8 mouse cellular contexts compared by ENCODE assay signal in the genomic region with DNA sequence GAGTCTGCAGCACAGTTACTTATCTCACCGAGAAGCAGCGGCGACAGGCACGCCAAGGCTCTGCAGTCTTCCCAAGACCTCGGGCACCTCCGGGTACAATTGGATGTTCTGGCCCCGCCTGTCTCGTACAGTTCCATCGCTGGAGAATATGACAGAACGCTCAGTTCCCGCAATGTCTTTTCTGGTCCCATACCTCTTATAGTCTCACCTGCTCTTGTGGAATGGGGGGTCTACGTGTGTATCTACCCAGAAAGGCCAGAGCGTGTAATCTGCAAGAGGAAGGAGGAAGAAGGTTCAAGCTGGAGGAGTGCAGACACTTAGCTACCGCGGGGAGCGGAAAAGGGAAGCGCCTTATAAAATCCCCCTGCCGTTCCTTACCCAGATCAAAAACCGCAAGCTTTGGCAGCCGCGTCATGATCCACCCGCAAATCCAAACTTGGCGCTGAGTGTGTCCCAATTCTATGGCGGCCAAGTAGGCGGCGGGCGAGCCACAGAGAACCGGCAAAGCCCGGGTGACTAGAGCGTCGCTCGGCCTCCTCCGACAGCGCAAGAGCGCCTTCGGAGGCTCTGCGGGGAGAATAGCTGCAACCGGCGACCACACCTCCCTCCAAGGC. TPM values are rescaled to one million over a fixed set of nuclear protein-coding genes. Genes with fewer than 3 reads are reported as not detected.
DNase-seq lines count a peak whose midpoint lies in the region; ATAC-seq and TF ChIP-seq lines count a peak whose summit lies in the region.

A gene (minus strand): TSS at position 549 of the 614 bp plus-strand sequence.

- no peaks in the 10 kb centered on the region for H3K9me3 ChIP-seq in erythroblast, embryonic 14.5 days (ENCODE audit: control insufficient read depth, low read length)
- H3K9me3 ChIP-seq in heart, embryonic 11.5 days (replicated peaks; ENCODE audit: control insufficient read depth, low read length): no peaks in the 10 kb centered on the region
- H3K9me3 ChIP-seq in kidney, embryonic 16.5 days (ENCODE audit: low read length): no peaks in the 10 kb centered on the region

- peak; percentile 74 for TF ChIP-seq CTCF in liver, adult 2 months (IDR thresholded peaks at IDR 0.05; ENCODE audit: low read depth, low read length)

- no peaks in the 10 kb centered on the region for H3K79me2 ChIP-seq in liver, adult 2 months (ENCODE audit: control insufficient read depth, insufficient read depth, low read length)

- H3K9ac ChIP-seq in heart, embryonic 11.5 days (ENCODE audit: low read depth, low read length): peak within 1 kb of the TSS; percentile 92
- peak within 1 kb of the TSS; percentile 82 for H3K9ac ChIP-seq in kidney, embryonic 16.5 days (replicated peaks; ENCODE audit: low read length)
- peak within 1 kb of the TSS; percentile 75 for H3K9ac ChIP-seq in liver, adult 2 months (ENCODE audit: low read depth, low read length)

- DNase-seq in brain, embryonic 18.5 days (ENCODE audit: low read depth, low spot score): peak; percentile 76
- DNase-seq in liver, adult 2 months (ENCODE audit: extremely low read depth, low read depth, low spot score): peak; percentile 76
- peak; percentile 77 for DNase-seq in spleen, postnatal 36 days (ENCODE audit: low spot score in 2 of 2)

- H3K27ac ChIP-seq in heart, embryonic 11.5 days (ENCODE audit: low read depth, low read length): peak within 1 kb of the TSS; percentile 82
- peak within 1 kb of the TSS; percentile 26 for H3K27ac ChIP-seq in kidney, embryonic 16.5 days (ENCODE audit: low read length)
- peak within 1 kb of the TSS; percentile 37; the same call in 1 of the 2 replicates for H3K27ac ChIP-seq in liver, adult 2 months (replicated peaks; ENCODE audit: insufficient read depth, low read depth, low read length)

- ATAC-seq in CD4-positive, CD25-positive, alpha-beta regulatory T cell, adult 4 months: peak; percentile 95
- ATAC-seq in heart, embryonic 11.5 days (replicated peaks; ENCODE audit: insufficient number of reproducible peaks, low FRiP score, low TSS enrichment): peak; percentile 86
- ATAC-seq in kidney, embryonic 16.5 days (ENCODE audit: low FRiP score, low TSS enrichment): peak; percentile 94
- ATAC-seq in monocyte, adult 5-6 weeks (replicated peaks; ENCODE audit: insufficient number of reproducible peaks, low FRiP score, low TSS enrichment, poor library complexity, severe bottlenecking): peak; percentile 95

- peaks cover 50% of the 10 kb centered on the region for H3K36me3 ChIP-seq in erythroblast, embryonic 14.5 days (ENCODE audit: control insufficient read depth)
- H3K36me3 ChIP-seq in heart, embryonic 11.5 days (ENCODE audit: control insufficient read depth, insufficient read depth, low read length): peaks cover 17% of the 10 kb centered on the region
- H3K36me3 ChIP-seq in kidney, embryonic 16.5 days (ENCODE audit: insufficient read depth, low read length): peaks cover 20% of the 10 kb centered on the region
- H3K36me3 ChIP-seq in liver, adult 2 months (ENCODE audit: control insufficient read depth, insufficient read depth, low read length): peaks cover 10% of the 10 kb centered on the region; the same call in 1 of the 2 replicates

- under 1% methylated on average over 39 of the region's 39 CpGs for WGBS in heart, embryonic 11.5 days (ENCODE audit: insufficient replicate concordance)
- WGBS in kidney, embryonic 16.5 days: under 1% methylated on average over 39 of the region's 39 CpGs
- WGBS in liver, adult 2 months: under 1% methylated on average over 39 of the region's 39 CpGs

- no peaks in the 10 kb centered on the region for H3K27me3 ChIP-seq in erythroblast, embryonic 14.5 days (ENCODE audit: control insufficient read depth)
- H3K27me3 ChIP-seq in heart, embryonic 11.5 days (ENCODE audit: control insufficient read depth, insufficient read depth, low read length): no peaks in the 10 kb centered on the region
- H3K27me3 ChIP-seq in kidney, embryonic 16.5 days (ENCODE audit: insufficient read depth, low read length): no peaks in the 10 kb centered on the region
- no peaks in the 10 kb centered on the region for H3K27me3 ChIP-seq in liver, adult 2 months (ENCODE audit: control insufficient read depth, insufficient read depth, low read length)

- H3K4me2 ChIP-seq in heart, embryonic 11.5 days: peak within 1 kb of the TSS; percentile 72
- H3K4me2 ChIP-seq in kidney, embryonic 16.5 days (replicated peaks; ENCODE audit: low read depth, low read length): peak within 1 kb of the TSS; percentile 60

- H3K4me1 ChIP-seq in erythroblast, embryonic 14.5 days (ENCODE audit: control insufficient read depth): peaks cover 31% of the 10 kb centered on the region
- peaks cover 12% of the 10 kb centered on the region; the same call in 1 of the 2 replicates for H3K4me1 ChIP-seq in heart, embryonic 11.5 days (ENCODE audit: control insufficient read depth, insufficient read depth, low read length)
- peaks cover 10% of the 10 kb centered on the region; the same call in 1 of the 2 replicates for H3K4me1 ChIP-seq in kidney, embryonic 16.5 days (ENCODE audit: insufficient read depth, low read length)
- no peaks in the 10 kb centered on the region; the same call in 1 of the 2 replicates for H3K4me1 ChIP-seq in liver, adult 2 months (ENCODE audit: control insufficient read depth, insufficient read depth, low read length)

- H3K4me3 ChIP-seq in erythroblast, embryonic 14.5 days (replicated peaks): peak within 1 kb of the TSS; percentile 85
- peak within 1 kb of the TSS; percentile 79 for H3K4me3 ChIP-seq in heart, embryonic 11.5 days (ENCODE audit: low read depth, low read length)
- H3K4me3 ChIP-seq in kidney, embryonic 16.5 days (ENCODE audit: low read length): peak within 1 kb of the TSS; percentile 84
- H3K4me3 ChIP-seq in liver, adult 2 months (ENCODE audit: insufficient read depth, low read depth, low read length): peak within 1 kb of the TSS; percentile 74

- no peak for TF ChIP-seq POLR2A in liver, adult 2 months (IDR thresholded peaks at IDR 0.05; ENCODE audit: extremely low read depth, insufficient read depth, low read length)

RNA-seq across cellular contexts. Expression of the gene that starts here (rescaled TPM):
- 100 to 1,000 TPM in 1 of 2 experiments, 10 to 100 TPM in 1; 92.4 to 106 TPM for polyA plus RNA-seq in CD4-positive, CD25-positive, alpha-beta regulatory T cell, adult 4 months (2017; shearing (Covaris generic))
- polyA plus RNA-seq in erythroblast, embryonic 14.5 days (2012): 1.0 and 1.4 TPM in 2 replicates
- 72.0 and 74.2 TPM in 2 replicates for polyA plus RNA-seq in heart, embryonic 11.5 days (2014; fragmentation: Nextera tagmentation; extraction: Ambion mirVana)
- 59.8 and 61.0 TPM in 2 replicates for polyA plus RNA-seq in kidney, embryonic 16.5 days (2015; fragmentation: Nextera tagmentation; extraction: Ambion mirVana)
- total RNA-seq in liver, adult 2 months (2014; rRNA removed): 10.1 and 10.3 TPM in 2 replicates
- polyA plus RNA-seq in liver, adult 2 months (2012; rRNA removed): 9.8 and 10.5 TPM in 2 replicates
- 41.8 to 53.9 TPM (median 42.8 TPM) in 3 replicates for total RNA-seq in monocyte, adult 5-6 weeks (2017)

Comparison
In these comparisons a context has a peak if more than half of its experiments do, and no peak if none do; other contexts are left out.
1. Peak in every context shown above with its lines: DNase-seq, ATAC-seq, H3K4me3 ChIP-seq and H3K27ac ChIP-seq.
2. H3K27ac ChIP-seq: peak in every context shown above with its lines; median percentile 82 in heart, embryonic 11.5 days; 37 in liver, adult 2 months; 26 in kidney, embryonic 16.5 days.